Mouse (Mus musculus) brown adipose tissue, adult 24 weeks (tissue): ENCODE data around the gene Slc35d1. TPM values are rescaled to one million over a fixed set of nuclear protein-coding genes. Genes with fewer than 3 reads are reported as not detected.

Source experiments
- H3K27ac ChIP-seq: fragments of 200-500 bp; replicated peaks from 2 replicates; pipeline ENCODE4 v1.5.1; 2012; ENCODE audit warnings: low read depth, mild to moderate bottlenecking, low read length
- H3K4me1 ChIP-seq: fragments of 200-500 bp; 2 replicates; pipeline ENCODE4 v1.6.1; 2012; ENCODE audit warnings: low read length, mixed read lengths; ENCODE audit not compliant: control insufficient read depth, insufficient read depth, insufficient read length
- H3K4me3 ChIP-seq: fragments of 200-500 bp; 2 replicates; pipeline ENCODE4 v1.5.1; 2012; ENCODE audit warnings: low read depth, mild to moderate bottlenecking, low read length, moderate library complexity; ENCODE audit not compliant: insufficient read depth
- polyA plus RNA-seq: library from polyadenylated mRNA; stranded (reverse); fragments of >200 nt; gene quantifications from 2 replicates; pipeline ENCODE4 v1.2.4, GENCODE M21; 2012; ENCODE audit not compliant: missing spikeins, insufficient read depth, insufficient read length

Gene Slc35d1
- polyA plus RNA-seq, 1 experiment, result 2.9 TPM

GRCm38 (mm10) chr4:103158781-103159180, 56.2 kb downstream of the Slc35d1 start:
- H3K27ac ChIP-seq, result no peak overlapping the region
- H3K4me1 ChIP-seq, result no peaks in the 10 kb centered on the region
- no peak overlapping the region for H3K4me3 ChIP-seq

GRCm38 (mm10) chr4:103151946-103152345, 63.0 kb downstream of the Slc35d1 start:
- H3K4me3 ChIP-seq, result no peak overlapping the region
- no peak overlapping the region for H3K27ac ChIP-seq
- H3K4me1 ChIP-seq, result no peaks in the 10 kb centered on the region

- Histone ChIP-seq H3K4me1 (no peaks in the 10 kb centered on the region), H3K27ac (no peak overlapping the region), H3K4me3 (no peak overlapping the region)
These were observed 68.6 kb downstream of the Slc35d1 start for GRCm38 (mm10) chr4:103146339-103146738.

- Histone ChIP-seq H3K4me3 (no peak overlapping the region), H3K4me1 (no peaks in the 10 kb centered on the region), H3K27ac (no peak overlapping the region)
These were observed 78.0 kb downstream of the Slc35d1 start for GRCm38 (mm10) chr4:103136946-103137345.

- Histone ChIP-seq H3K4me1 (peaks cover 7% of the 10 kb centered on the region), H3K4me3 (no peak overlapping the region), H3K27ac (no peak overlapping the region)
These were observed 88.4 kb downstream of the Slc35d1 start for GRCm38 (mm10) chr4:103126533-103126932.

GRCm38 (mm10) chr4:103123606-103124005, 91.4 kb downstream of the Slc35d1 start:
- Histone ChIP-seq H3K4me1 (peaks cover 13% of the 10 kb centered on the region), H3K27ac (no peak overlapping the region), H3K4me3 (no peak overlapping the region)

GRCm38 (mm10) chr4:103123086-103123485, 91.9 kb downstream of the Slc35d1 start:
- H3K4me3 ChIP-seq, result peak overlapping the region; percentile 0; the same call in 1 of the 2 replicates
- peaks cover 13% of the 10 kb centered on the region; the same call in 1 of the 2 replicates for H3K4me1 ChIP-seq
- H3K27ac ChIP-seq, result no peak overlapping the region

GRCm38 (mm10) chr4:103120874-103121389, 94.0 kb downstream of the Slc35d1 start:
- Histone ChIP-seq H3K27ac (no peak overlapping the region), H3K4me3 (peak overlapping the region; percentile 14; the same call in 1 of the 2 replicates), H3K4me1 (peaks cover 10% of the 10 kb centered on the region; the same call in 1 of the 2 replicates)

Other genes starting within 250 kb of the Slc35d1 start
- not detected in 2 replicates for gene Tctex1d1, start 236.6 kb downstream of the Slc35d1 start, polyA plus RNA-seq
- gene Insl5, start 188.3 kb downstream of the Slc35d1 start, polyA plus RNA-seq, result not detected in 2 replicates
- 26.7 and 26.8 TPM in 2 replicates for gene Mier1, start 100.8 kb downstream of the Slc35d1 start, polyA plus RNA-seq
- gene Wdr78, start 100.6 kb downstream of the Slc35d1 start, polyA plus RNA-seq, result 1.2 and 1.5 TPM in 2 replicates
- gene 4921539E11Rik, start 75.7 kb upstream of the Slc35d1 start, polyA plus RNA-seq, result not detected in 2 replicates
- gene Oma1, start 98.6 kb upstream of the Slc35d1 start, polyA plus RNA-seq, result 10.6 and 10.7 TPM in 2 replicates